Mouse (Mus musculus) embryonic facial prominence, embryonic 13.5 days (tissue): ENCODE data around the gene Hba-x. TPM values are rescaled to one million over a fixed set of nuclear protein-coding genes. Genes with fewer than 3 reads are reported as not detected.

Experiments
- ATAC-seq: fragments of 200-750 bp; cut with Nextera tagmentation; 2 replicates; pipeline ENCODE4 v1.8.0; 2017; ENCODE audit warnings: low read depth; ENCODE audit not compliant: insufficient number of reproducible peaks, insufficient read depth, low FRiP score, low TSS enrichment
- H3K27ac ChIP-seq: fragments of 300-500 bp; sonication (generic); 2 replicates; pipeline ENCODE4 v1.5.1; 2015; ENCODE audit warnings: moderate library complexity, mild to moderate bottlenecking, inconsistent platforms
- H3K27me3 ChIP-seq: fragments of 300-500 bp; sonication (generic); 2 replicates; pipeline ENCODE4 v1.6.1; 2015; ENCODE audit warnings: mild to moderate bottlenecking, inconsistent platforms
- H3K36me3 ChIP-seq: fragments of 300-500 bp; sonication (generic); 2 replicates; pipeline ENCODE4 v1.6.1; 2015; ENCODE audit warnings: mild to moderate bottlenecking, inconsistent platforms
- H3K4me1 ChIP-seq: fragments of 300-500 bp; sonication (generic); 2 replicates; pipeline ENCODE4 v1.6.1; 2015; ENCODE audit warnings: inconsistent platforms
- H3K4me2 ChIP-seq: fragments of 300-500 bp; sonication (generic); 2 replicates; pipeline ENCODE4 v1.6.1; 2015; ENCODE audit warnings: moderate library complexity, mild to moderate bottlenecking, inconsistent platforms
- H3K4me3 ChIP-seq: fragments of 300-500 bp; sonication (generic); 2 replicates; pipeline ENCODE4 v1.5.1; 2015; ENCODE audit warnings: mild to moderate bottlenecking, inconsistent platforms
- H3K9ac ChIP-seq: fragments of 300-500 bp; sonication (generic); 2 replicates; pipeline ENCODE4 v1.6.1; 2015; ENCODE audit warnings: mild to moderate bottlenecking, inconsistent platforms
- H3K9me3 ChIP-seq: fragments of 300-500 bp; sonication (generic); 2 replicates; pipeline ENCODE4 v1.6.1; 2016; ENCODE audit warnings: inconsistent platforms
- WGBS: fragments of 180-500 bp; shearing (Covaris S2); methylation state at CpG from one replicate; pipeline ENCODE4 v1.1.7; 2015; ENCODE audit warnings: mixed read lengths; 5-methylcytosine and 5-hydroxymethylcytosine counted together
- polyA plus RNA-seq: library from polyadenylated mRNA; unstranded; fragments of >200 nt; fragmentation: Nextera tagmentation; extraction: Ambion mirVana; gene quantifications from 2 replicates; pipeline ENCODE4 v1.2.1, GENCODE M21; 2015

Hba-x gene
- 557 and 590 TPM in 2 replicates for polyA plus RNA-seq

- H3K4me2 ChIP-seq, result no peak within 1 kb of the TSS
- H3K9ac ChIP-seq, result no peak within 1 kb of the TSS
- H3K4me3 ChIP-seq, result no peak within 1 kb of the TSS
- peaks cover 37% of the 10 kb centered on the region for H3K27me3 ChIP-seq
- no peaks in the 10 kb centered on the region for H3K9me3 ChIP-seq
- H3K4me1 ChIP-seq, result no peaks in the 10 kb centered on the region
- ATAC-seq, result no peak
- H3K27ac ChIP-seq, result no peak within 1 kb of the TSS
- H3K36me3 ChIP-seq, result no peaks in the 10 kb centered on the region
- 72% methylated on average over 3 of the region's 3 CpGs for WGBS
Observed at GRCm38 (mm10) chr11:32276347-32276746, at the start of gene Hba-x. TSS of gene Hba-x (plus strand) at chr11:32276400.

- H3K36me3 ChIP-seq, result peaks cover 43% of the 10 kb centered on the region
- ATAC-seq, result no peak
- 47% methylated on average over 1 of the region's 1 CpGs for WGBS
- H3K4me2 ChIP-seq, result peak overlapping the region; percentile 81
- peaks cover 11% of the 10 kb centered on the region for H3K27me3 ChIP-seq
- H3K4me1 ChIP-seq, result peaks cover 49% of the 10 kb centered on the region
- H3K27ac ChIP-seq, result no peak overlapping the region
- no peaks in the 10 kb centered on the region for H3K9me3 ChIP-seq
- peak overlapping the region; percentile 61 for H3K4me3 ChIP-seq
- peak overlapping the region; percentile 82 for H3K9ac ChIP-seq
Observed at GRCm38 (mm10) chr11:32227041-32227440, 49.2 kb upstream of the Hba-x start.

GRCm38 (mm10) chr11:32227555-32227954, 48.6 kb upstream of the Hba-x start:
- WGBS, result 89% methylated on average over 9 of the region's 9 CpGs
- Histone ChIP-seq H3K4me3 (no peak overlapping the region), H3K9me3 (no peaks in the 10 kb centered on the region), H3K36me3 (peaks cover 48% of the 10 kb centered on the region), H3K4me1 (peaks cover 45% of the 10 kb centered on the region), H3K9ac (peak overlapping the region; percentile 82), H3K4me2 (peak overlapping the region; percentile 81; the same call in 1 of the 2 replicates), H3K27me3 (peaks cover 11% of the 10 kb centered on the region), H3K27ac (no peak overlapping the region)
- no peak for ATAC-seq

GRCm38 (mm10) chr11:32228292-32228845, 47.8 kb upstream of the Hba-x start:
- H3K9ac ChIP-seq, result no peak overlapping the region
- H3K4me1 ChIP-seq, result peaks cover 37% of the 10 kb centered on the region
- WGBS, result 90% methylated on average over 3 of the region's 3 CpGs
- H3K4me3 ChIP-seq, result no peak overlapping the region
- H3K36me3 ChIP-seq, result peaks cover 56% of the 10 kb centered on the region
- no peak overlapping the region for H3K4me2 ChIP-seq
- H3K9me3 ChIP-seq, result no peaks in the 10 kb centered on the region
- no peak overlapping the region for H3K27ac ChIP-seq
- ATAC-seq, result no peak
- H3K27me3 ChIP-seq, result peaks cover 4% of the 10 kb centered on the region

- ATAC-seq, result no peak
- Histone ChIP-seq H3K4me2 (no peak overlapping the region), H3K9ac (no peak overlapping the region), H3K27me3 (no peaks in the 10 kb centered on the region), H3K4me3 (no peak overlapping the region), H3K4me1 (peaks cover 29% of the 10 kb centered on the region), H3K9me3 (no peaks in the 10 kb centered on the region), H3K27ac (no peak overlapping the region), H3K36me3 (peaks cover 71% of the 10 kb centered on the region)
- 81% methylated on average over 4 of the region's 4 CpGs for WGBS
Observed at GRCm38 (mm10) chr11:32230220-32230619, 46.0 kb upstream of the Hba-x start.

GRCm38 (mm10) chr11:32231125-32231524, 45.1 kb upstream of the Hba-x start:
- ATAC-seq, result no peak
- no peaks in the 10 kb centered on the region for H3K9me3 ChIP-seq
- H3K9ac ChIP-seq, result no peak overlapping the region
- H3K27ac ChIP-seq, result no peak overlapping the region
- no peak overlapping the region for H3K4me3 ChIP-seq
- peaks cover 29% of the 10 kb centered on the region for H3K4me1 ChIP-seq
- H3K27me3 ChIP-seq, result no peaks in the 10 kb centered on the region
- peaks cover 73% of the 10 kb centered on the region for H3K36me3 ChIP-seq
- H3K4me2 ChIP-seq, result no peak overlapping the region
- WGBS, result 86% methylated on average over 2 of the region's 2 CpGs

GRCm38 (mm10) chr11:32232848-32233247, 43.4 kb upstream of the Hba-x start:
- no peaks in the 10 kb centered on the region for H3K27me3 ChIP-seq
- H3K9ac ChIP-seq, result no peak overlapping the region
- H3K36me3 ChIP-seq, result peaks cover 83% of the 10 kb centered on the region
- WGBS, result 57% methylated on average over 10 of the region's 10 CpGs
- H3K9me3 ChIP-seq, result no peaks in the 10 kb centered on the region
- no peak overlapping the region for H3K4me2 ChIP-seq
- peaks cover 28% of the 10 kb centered on the region for H3K4me1 ChIP-seq
- ATAC-seq, result no peak
- no peak overlapping the region for H3K4me3 ChIP-seq
- no peak overlapping the region for H3K27ac ChIP-seq

GRCm38 (mm10) chr11:32233895-32234294, 42.3 kb upstream of the Hba-x start:
- Histone ChIP-seq H3K9me3 (no peaks in the 10 kb centered on the region), H3K4me3 (no peak overlapping the region), H3K36me3 (peaks cover 76% of the 10 kb centered on the region), H3K4me2 (no peak overlapping the region), H3K9ac (no peak overlapping the region), H3K4me1 (peaks cover 28% of the 10 kb centered on the region), H3K27me3 (no peaks in the 10 kb centered on the region), H3K27ac (no peak overlapping the region)
- WGBS, result 94% methylated on average over 3 of the region's 3 CpGs
- no peak for ATAC-seq

GRCm38 (mm10) chr11:32234816-32235485, 41.2 kb upstream of the Hba-x start:
- no peaks in the 10 kb centered on the region for H3K9me3 ChIP-seq
- H3K4me1 ChIP-seq, result peaks cover 28% of the 10 kb centered on the region
- no peak overlapping the region for H3K4me2 ChIP-seq
- H3K4me3 ChIP-seq, result no peak overlapping the region
- no peak for ATAC-seq
- WGBS, result 86% methylated on average over 6 of the region's 6 CpGs
- peak overlapping the region; percentile 28; the same call in 1 of the 2 replicates for H3K27ac ChIP-seq
- H3K9ac ChIP-seq, result no peak overlapping the region
- no peaks in the 10 kb centered on the region for H3K27me3 ChIP-seq
- H3K36me3 ChIP-seq, result peaks cover 73% of the 10 kb centered on the region

- H3K36me3 ChIP-seq, result peaks cover 73% of the 10 kb centered on the region
- no peak overlapping the region for H3K27ac ChIP-seq
- H3K4me2 ChIP-seq, result no peak overlapping the region
- WGBS, result 16% methylated on average over 3 of the region's 3 CpGs
- H3K9ac ChIP-seq, result no peak overlapping the region
- H3K9me3 ChIP-seq, result no peaks in the 10 kb centered on the region
- peaks cover 28% of the 10 kb centered on the region for H3K4me1 ChIP-seq
- no peak overlapping the region for H3K4me3 ChIP-seq
- no peaks in the 10 kb centered on the region for H3K27me3 ChIP-seq
- no peak for ATAC-seq
Observed at GRCm38 (mm10) chr11:32235646-32236045, 40.6 kb upstream of the Hba-x start.

- no peaks in the 10 kb centered on the region for H3K27me3 ChIP-seq
- 0 out of 2 replicates have a peak overlapping the region, but pooled peaks have one; percentile 28 for H3K27ac ChIP-seq
- no peaks in the 10 kb centered on the region for H3K9me3 ChIP-seq
- peaks cover 73% of the 10 kb centered on the region for H3K36me3 ChIP-seq
- H3K4me3 ChIP-seq, result no peak overlapping the region
- H3K9ac ChIP-seq, result 0 out of 2 replicates have a peak overlapping the region, but pooled peaks have one; percentile 6
- WGBS, result 57% methylated on average over 2 of the region's 2 CpGs
- H3K4me2 ChIP-seq, result no peak overlapping the region
- H3K4me1 ChIP-seq, result peaks cover 28% of the 10 kb centered on the region
- ATAC-seq, result no peak
Observed at GRCm38 (mm10) chr11:32236132-32236531, 40.1 kb upstream of the Hba-x start.
